Mouse (Mus musculus) hindbrain, embryonic 16.5 days (tissue): ENCODE results near the gene Nipbl. TPM values are rescaled to one million over a fixed set of nuclear protein-coding genes. Genes with fewer than 3 reads are reported as not detected.
A peak's percentile ranks its signal among the peaks of the same experiment; 100 is the strongest.
"Not testable (repeated sequence)": the region's sequence is repeated elsewhere in the genome, so short reads cannot be mapped to it uniquely, and the experiment has no call there.

Experiments used
- ATAC-seq: fragments of 200-750 bp; cut with Nextera tagmentation; 2 replicates; pipeline ENCODE4 v1.8.0; 2017; ENCODE audit warnings: moderate TSS enrichment, moderate library complexity
- H3K27ac ChIP-seq: fragments of 300-500 bp; sonication (generic); 2 replicates; pipeline ENCODE4 v1.5.1; 2014; ENCODE audit warnings: low read depth, mild to moderate bottlenecking, control low read depth, low read length, moderate library complexity
- H3K27me3 ChIP-seq: fragments of 300-500 bp; sonication (generic); replicated peaks from 2 replicates; pipeline ENCODE4 v1.6.1; 2014; ENCODE audit warnings: low read length; ENCODE audit not compliant: control insufficient read depth, insufficient read depth
- H3K36me3 ChIP-seq: fragments of 300-500 bp; sonication (generic); 2 replicates; pipeline ENCODE4 v1.6.1; 2014; ENCODE audit warnings: mild to moderate bottlenecking, low read length, moderate library complexity, mixed read lengths; ENCODE audit not compliant: control insufficient read depth, insufficient read depth
- H3K4me1 ChIP-seq: fragments of 300-500 bp; sonication (generic); 2 replicates; pipeline ENCODE4 v1.6.1; 2014; ENCODE audit warnings: low read depth, low read length; ENCODE audit not compliant: control insufficient read depth, insufficient read depth
- H3K4me2 ChIP-seq: fragments of 300-500 bp; sonication (generic); 2 replicates; pipeline ENCODE4 v1.6.1; 2014; ENCODE audit warnings: mild to moderate bottlenecking, low read length, control low read depth, moderate library complexity
- H3K4me3 ChIP-seq: fragments of 300-500 bp; sonication (generic); 2 replicates; pipeline ENCODE4 v1.5.1; 2014; ENCODE audit warnings: mild to moderate bottlenecking, low read length, control low read depth, moderate library complexity
- H3K9ac ChIP-seq: fragments of 300-500 bp; sonication (generic); 2 replicates; pipeline ENCODE4 v1.6.1; 2014; ENCODE audit warnings: low read depth, mild to moderate bottlenecking, control low read depth, low read length, moderate library complexity
- H3K9me3 ChIP-seq: fragments of 300-500 bp; sonication (generic); 2 replicates; pipeline ENCODE4 v1.6.1; 2014; ENCODE audit warnings: mild to moderate bottlenecking, low read length, moderate library complexity; ENCODE audit not compliant: control insufficient read depth
- WGBS: fragments of 180-500 bp; shearing (Covaris S2); extraction: QIAGEN DNeasy Blood & Tissue Kit; methylation state at CpG from one replicate; pipeline ENCODE4 v1.1.7; 2014; 5-methylcytosine and 5-hydroxymethylcytosine counted together
- polyA plus RNA-seq: library from polyadenylated mRNA; unstranded; fragments of >200 nt; fragmentation: Nextera tagmentation; extraction: Ambion mirVana; gene quantifications from 2 replicates; pipeline ENCODE4 v1.2.1, GENCODE M21; 2015

The Nipbl gene
- polyA plus RNA-seq, 1 experiment from 2014 or later: 12.1 TPM

DNA sequence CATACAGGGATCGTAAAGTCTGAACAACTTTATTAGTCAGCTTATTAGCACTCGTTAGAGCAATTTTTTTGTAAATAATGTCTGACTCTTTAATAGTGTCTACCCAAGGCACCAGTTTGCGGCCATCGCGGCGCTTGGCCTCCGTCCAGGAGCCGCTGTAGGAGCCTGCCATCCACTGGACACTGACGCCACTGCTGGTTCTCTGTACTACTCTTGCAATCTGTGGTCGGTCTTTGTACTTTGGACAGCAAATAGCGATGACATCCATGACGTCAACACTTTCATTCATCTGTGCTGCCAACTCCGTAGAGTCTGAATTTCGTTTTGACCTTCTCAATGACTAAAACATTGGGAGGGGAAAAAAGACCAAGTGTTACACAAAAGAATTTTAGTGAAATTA, 153.0 kb downstream of the Nipbl start:
- Histone ChIP-seq H3K9me3 (no peaks in the 10 kb centered on the region), H3K27me3 (no peaks in the 10 kb centered on the region), H3K27ac (no peak overlapping the region), H3K4me3 (no peak overlapping the region), H3K4me2 (no peak overlapping the region), H3K36me3 (peaks cover 35% of the 10 kb centered on the region), H3K9ac (no peak overlapping the region), H3K4me1 (no peaks in the 10 kb centered on the region)
- no peak for ATAC-seq
- 90% methylated on average over 14 of the region's 14 CpGs for WGBS

DNA sequence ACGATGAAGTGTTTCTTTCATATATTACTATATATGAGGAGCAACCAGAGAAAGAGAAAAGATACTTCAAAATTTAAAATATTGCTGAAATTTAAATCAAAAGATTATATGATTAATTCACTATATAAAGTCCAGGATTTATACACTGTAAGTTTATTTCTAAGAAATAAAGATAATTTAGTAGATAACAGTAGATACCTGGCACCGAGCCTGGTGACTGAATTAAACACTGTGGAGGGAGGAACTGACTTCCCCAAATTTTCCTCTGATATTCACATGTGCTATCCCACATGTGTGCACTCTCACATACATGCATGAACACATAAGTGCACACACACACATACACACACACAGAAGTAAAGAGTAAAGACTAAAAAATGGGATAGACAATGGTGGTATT, 162.1 kb downstream of the Nipbl start:
- H3K27me3 ChIP-seq: no peaks in the 10 kb centered on the region
- no peak overlapping the region for H3K9ac ChIP-seq
- ATAC-seq: no peak
- no peak overlapping the region for H3K27ac ChIP-seq
- no peak overlapping the region for H3K4me3 ChIP-seq
- WGBS: 81% methylated on average over 2 of the region's 2 CpGs
- H3K4me2 ChIP-seq: no peak overlapping the region
- H3K36me3 ChIP-seq: no peaks in the 10 kb centered on the region
- H3K4me1 ChIP-seq: no peaks in the 10 kb centered on the region
- H3K9me3 ChIP-seq: no peaks in the 10 kb centered on the region

DNA sequence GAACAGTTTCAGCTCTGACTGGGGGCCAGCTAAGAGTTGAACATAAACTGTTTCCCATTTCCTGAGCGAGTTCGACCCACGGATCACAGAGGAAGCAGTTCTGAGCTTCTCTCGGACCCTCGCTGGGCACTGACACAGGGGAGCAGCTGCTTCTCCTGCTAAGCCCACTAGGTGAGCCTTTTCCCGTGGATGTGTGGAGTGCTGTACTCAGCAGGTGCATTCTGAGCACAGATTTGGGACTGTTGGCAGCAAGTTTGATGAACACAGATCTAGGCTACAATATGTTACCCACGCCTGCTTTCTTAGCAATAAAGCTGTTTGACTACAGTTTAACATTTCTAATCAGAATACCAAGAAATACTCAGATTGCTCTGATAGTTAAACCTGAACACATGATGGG, 162.6 kb downstream of the Nipbl start:
- WGBS: 76% methylated on average over 7 of the region's 7 CpGs
- no peak overlapping the region for H3K4me3 ChIP-seq
- H3K27me3 ChIP-seq: no peaks in the 10 kb centered on the region
- no peak overlapping the region for H3K27ac ChIP-seq
- H3K4me1 ChIP-seq: no peaks in the 10 kb centered on the region
- no peaks in the 10 kb centered on the region for H3K36me3 ChIP-seq
- H3K4me2 ChIP-seq: no peak overlapping the region
- no peak for ATAC-seq
- H3K9ac ChIP-seq: no peak overlapping the region
- H3K9me3 ChIP-seq: no peaks in the 10 kb centered on the region

DNA sequence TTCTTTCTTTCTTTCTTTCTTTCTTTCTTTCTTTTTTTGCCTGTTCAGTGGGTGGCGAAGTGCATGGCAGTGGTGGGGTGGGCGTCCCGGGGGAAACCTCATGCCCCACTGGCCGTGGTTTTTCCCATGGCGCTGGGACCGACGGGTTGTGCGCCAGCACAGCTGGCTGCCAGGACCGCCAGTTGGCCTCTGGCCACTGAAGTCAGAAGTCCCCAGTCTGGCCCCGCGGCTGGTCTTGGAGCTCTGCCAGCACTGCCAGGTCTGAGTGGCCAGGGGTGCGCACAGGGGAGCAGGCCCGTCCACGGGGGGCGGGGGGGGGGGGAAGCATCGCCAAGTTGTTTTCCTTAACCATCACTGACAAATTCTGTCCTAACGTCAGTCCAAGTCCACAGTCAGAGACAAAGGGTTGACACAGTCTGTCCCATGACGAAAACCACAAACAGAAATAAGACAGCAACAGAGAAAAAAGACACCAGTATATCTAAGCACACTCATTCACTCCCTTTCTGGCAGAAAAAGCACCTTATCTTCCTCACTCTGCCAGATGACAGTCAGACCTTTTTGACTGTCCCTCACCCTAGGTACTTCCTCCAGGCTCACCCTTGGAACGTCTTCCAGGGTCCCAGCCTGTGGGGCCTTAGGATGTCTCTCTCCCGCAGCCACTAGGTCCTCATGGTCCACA, 164.2 kb downstream of the Nipbl start:
- H3K4me1 ChIP-seq: no peaks in the 10 kb centered on the region
- 0 out of 2 replicates have a peak overlapping the region, but pooled peaks have one; percentile 38 for H3K9ac ChIP-seq
- ATAC-seq: peak; percentile 76; the same call in 1 of the 2 replicates
- H3K36me3 ChIP-seq: no peaks in the 10 kb centered on the region
- peak overlapping the region; percentile 35 for H3K4me3 ChIP-seq
- no peaks in the 10 kb centered on the region for H3K9me3 ChIP-seq
- no peaks in the 10 kb centered on the region for H3K27me3 ChIP-seq
- peak overlapping the region; percentile 68 for H3K4me2 ChIP-seq
- 55% methylated on average over 20 of the region's 20 CpGs for WGBS
- H3K27ac ChIP-seq: no peak overlapping the region

DNA sequence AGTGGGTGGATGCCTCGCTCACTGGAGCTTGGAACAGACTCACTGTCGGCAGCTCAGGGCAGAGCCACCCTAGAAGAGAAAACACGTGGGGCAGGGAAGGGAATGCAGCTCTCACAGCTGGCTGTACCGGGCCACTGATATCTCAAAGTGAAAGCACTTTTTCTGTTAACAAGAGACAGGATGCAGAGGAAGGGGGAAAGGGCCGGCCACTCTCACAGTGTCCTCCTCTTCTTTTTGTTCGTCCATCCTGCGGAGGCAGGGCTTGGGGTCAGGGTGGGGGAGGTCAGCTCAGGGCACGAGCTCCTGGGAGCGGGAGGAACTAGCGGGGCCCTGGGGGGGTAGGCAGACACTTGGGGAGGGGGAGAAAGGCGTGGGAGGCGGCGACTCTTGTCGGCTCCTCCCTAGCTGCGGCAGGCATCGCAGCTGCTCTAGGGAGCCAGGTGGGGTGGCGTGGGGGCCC, 164.9 kb downstream of the Nipbl start:
- Histone ChIP-seq H3K4me2 (peak overlapping the region; percentile 68), H3K4me3 (peak overlapping the region; percentile 35), H3K4me1 (no peaks in the 10 kb centered on the region), H3K27me3 (no peaks in the 10 kb centered on the region), H3K9ac (peak overlapping the region; percentile 31; the same call in 1 of the 2 replicates), H3K9me3 (no peaks in the 10 kb centered on the region), H3K36me3 (no peaks in the 10 kb centered on the region), H3K27ac (no peak overlapping the region)
- no peak for ATAC-seq
- WGBS: 36% methylated on average over 17 of the region's 17 CpGs

DNA sequence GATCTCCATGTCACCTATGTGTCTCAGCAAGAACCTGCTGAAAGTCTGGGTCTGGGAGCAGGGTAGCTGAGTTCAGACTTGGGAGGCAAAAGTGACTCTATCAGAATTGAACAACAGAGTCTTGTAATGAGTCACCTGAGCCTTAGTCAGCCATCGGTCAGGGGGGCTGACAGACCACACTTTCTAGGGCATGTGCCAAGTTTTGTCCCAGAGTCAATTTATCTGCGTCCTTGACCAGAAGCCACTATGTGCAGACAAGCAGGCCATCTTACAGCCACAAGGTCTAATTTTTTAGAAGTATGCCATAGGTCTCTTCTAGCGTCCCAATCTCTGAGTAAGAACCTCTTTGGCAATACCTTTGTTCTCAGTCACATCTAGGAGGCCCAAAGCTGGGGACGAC, 166.3 kb downstream of the Nipbl start:
- H3K4me3 ChIP-seq, ATAC-seq, H3K27ac ChIP-seq, H3K4me2 ChIP-seq, H3K27me3 ChIP-seq, H3K9me3 ChIP-seq, H3K36me3 ChIP-seq, H3K4me1 ChIP-seq, H3K9ac ChIP-seq: not testable (repeated sequence)
- WGBS: 94% methylated on average over 4 of the region's 4 CpGs

DNA sequence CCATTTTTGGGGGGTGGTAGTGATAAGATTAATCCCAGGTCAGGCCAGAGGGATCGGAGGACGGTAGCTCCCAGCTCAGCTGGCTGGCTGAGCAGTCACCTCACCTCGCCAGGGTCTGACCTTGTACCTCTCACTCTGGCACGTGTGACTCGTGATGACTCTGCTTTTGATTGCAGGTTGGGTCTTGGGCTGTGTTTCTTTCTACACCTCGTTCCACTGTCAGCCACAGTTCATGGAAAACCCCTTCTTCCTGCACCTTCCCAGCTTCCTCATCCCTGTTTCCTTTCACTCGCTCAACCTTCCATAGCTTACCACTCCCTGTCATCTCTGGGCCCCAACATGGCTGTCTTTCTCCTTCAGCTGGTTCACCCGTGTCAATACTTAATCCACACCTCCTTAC, 172.3 kb downstream of the Nipbl start:
- Histone ChIP-seq H3K27me3 (no peaks in the 10 kb centered on the region), H3K4me2 (no peak overlapping the region), H3K4me3 (no peak overlapping the region), H3K9me3 (no peaks in the 10 kb centered on the region), H3K9ac (no peak overlapping the region), H3K36me3 (peaks cover 41% of the 10 kb centered on the region), H3K4me1 (no peaks in the 10 kb centered on the region), H3K27ac (no peak overlapping the region)
- WGBS: 95% methylated on average over 8 of the region's 8 CpGs
- ATAC-seq: no peak

DNA sequence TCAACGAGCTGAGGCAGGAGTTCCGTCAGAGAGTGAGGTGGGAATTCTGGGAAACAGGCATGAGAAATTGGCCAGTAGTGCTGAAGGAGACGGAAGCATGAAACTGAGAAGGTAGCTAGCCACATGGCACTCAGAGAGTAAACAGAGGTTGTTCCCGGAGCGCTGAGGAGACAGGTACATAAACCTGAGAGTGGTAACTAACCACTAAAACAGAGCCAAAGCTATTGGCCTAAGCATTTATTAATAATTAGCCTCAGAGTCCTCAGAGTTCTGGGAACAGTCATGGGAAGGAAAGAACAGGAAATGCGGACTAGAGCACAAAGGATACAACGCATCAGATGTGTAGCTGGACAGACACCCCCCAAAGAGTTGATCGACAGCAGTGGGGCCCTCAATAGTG, 176.0 kb downstream of the Nipbl start:
- 89% methylated on average over 8 of the region's 8 CpGs for WGBS
- Histone ChIP-seq H3K27me3 (no peaks in the 10 kb centered on the region), H3K36me3 (peaks cover 57% of the 10 kb centered on the region), H3K4me2 (no peak overlapping the region), H3K27ac (no peak overlapping the region), H3K9ac (no peak overlapping the region), H3K4me1 (no peaks in the 10 kb centered on the region), H3K4me3 (no peak overlapping the region), H3K9me3 (no peaks in the 10 kb centered on the region)
- no peak for ATAC-seq

DNA sequence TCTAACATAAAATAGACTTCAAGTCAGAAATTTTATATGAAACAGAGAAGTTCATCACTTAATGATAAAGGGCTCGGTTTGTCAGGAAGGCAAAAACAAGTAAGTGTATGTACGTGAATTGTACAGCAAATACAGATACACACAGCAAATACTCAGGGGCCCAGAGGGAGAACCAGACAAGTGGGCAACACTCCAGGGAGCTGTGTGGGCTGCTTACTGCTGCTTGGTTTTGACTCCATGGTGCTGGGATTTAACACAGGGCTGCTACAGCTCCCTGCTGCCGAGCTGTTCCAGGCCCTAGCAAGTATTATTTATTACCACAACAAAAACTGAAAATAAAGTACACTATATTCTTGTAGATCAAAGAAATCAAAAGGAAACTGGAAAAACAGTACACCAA, 177.1 kb downstream of the Nipbl start:
- Histone ChIP-seq H3K4me1 (no peaks in the 10 kb centered on the region), H3K27ac (no peak overlapping the region), H3K27me3 (no peaks in the 10 kb centered on the region), H3K9me3 (no peaks in the 10 kb centered on the region), H3K9ac (no peak overlapping the region), H3K4me2 (no peak overlapping the region), H3K4me3 (no peak overlapping the region), H3K36me3 (peaks cover 64% of the 10 kb centered on the region)
- 90% methylated on average over 3 of the region's 3 CpGs for WGBS
- no peak for ATAC-seq
